Mouse (Mus musculus): ENCODE results near the gene Edn2. TPM values are rescaled to one million over a fixed set of nuclear protein-coding genes. Genes with fewer than 3 reads are reported as not detected.

The Edn2 gene
- polyA plus RNA-seq, 2 experiments from 2014 or later, result not detected

DNA sequence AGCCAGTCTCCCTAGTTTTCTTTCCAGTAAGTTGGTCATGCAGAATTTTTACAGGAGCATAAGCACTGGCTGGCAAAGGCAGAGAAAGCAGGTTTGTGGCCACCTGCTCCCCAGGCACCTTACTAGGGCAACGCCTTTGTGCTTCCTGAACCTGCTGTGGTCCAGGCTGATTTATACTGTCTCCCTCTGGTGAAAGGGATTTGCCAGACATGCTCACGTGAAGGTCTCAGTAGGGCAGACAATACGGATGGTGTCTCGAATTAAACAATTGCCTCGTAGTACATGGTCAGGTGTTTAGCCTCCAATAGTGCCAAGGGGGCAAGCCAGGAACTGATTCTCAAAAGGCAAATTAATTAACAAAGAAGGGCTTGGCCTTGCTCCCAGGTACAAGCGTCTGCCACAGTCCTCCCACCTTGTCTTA is 45.5 kb downstream of the Edn2 start:
- ATAC-seq, result no peak

- ATAC-seq, result no peak
Measured at GRCm38 (mm10) chr4:120212080-120212479, 51.1 kb downstream of the Edn2 start.

- ATAC-seq, result no peak
Measured at GRCm38 (mm10) chr4:120212812-120213211, 51.8 kb downstream of the Edn2 start.

GRCm38 (mm10) chr4:120215915-120216591 is 55.0 kb downstream of the Edn2 start:
- no peak for ATAC-seq

GRCm38 (mm10) chr4:120216883-120217282 is 55.9 kb downstream of the Edn2 start:
- no peak for ATAC-seq

Other genes with a start within 250 kb of the Edn2 start
- gene AL607142.1, start 96.2 kb upstream of the Edn2 start, polyA plus RNA-seq (2017; shearing (Covaris generic)), result not detected
- gene Foxo6, start 126.1 kb downstream of the Edn2 start, polyA plus RNA-seq (2017; shearing (Covaris generic)), result not detected
- gene Scmh1, start 244.1 kb downstream of the Edn2 start, polyA plus RNA-seq (2017; shearing (Covaris generic)), result 1 to 10 TPM; 6.9 to 8.5 TPM